Mouse (Mus musculus): Measurements from ENCODE around the gene C1qtnf6. TPM values are rescaled to one million over a fixed set of nuclear protein-coding genes. Genes with fewer than 3 reads are reported as not detected.

C1qtnf6 gene
- total and polyA plus RNA-seq, 2 experiments from 2014 or later = 23.0 to 27.4 TPM

DNA sequence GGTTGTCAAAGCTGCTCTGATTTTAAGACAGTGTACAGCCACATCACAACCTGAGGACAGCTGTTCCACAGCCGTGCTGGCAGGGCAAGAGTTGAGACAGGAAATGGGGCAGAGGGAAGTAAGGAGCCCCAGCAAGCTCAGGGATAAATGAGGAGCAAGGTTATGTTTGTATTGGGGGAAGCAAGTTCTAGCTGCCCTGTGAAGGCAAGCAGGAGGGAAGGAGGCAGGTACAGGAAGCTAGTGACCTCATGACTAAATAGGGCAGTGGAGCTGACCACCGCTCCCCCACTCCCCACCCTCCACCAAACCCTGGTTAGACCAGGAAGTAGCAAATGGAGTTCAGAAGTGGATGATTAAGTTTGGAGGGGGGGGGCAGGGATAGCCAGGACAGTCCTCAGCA lies 50.2 kb downstream of the C1qtnf6 start:
- DNase-seq (ENCODE audit: low spot score) (no peak), ATAC-seq (ENCODE audit: insufficient read depth, low read depth) (no peak)
- Histone ChIP-seq H3K4me1 (ENCODE audit: control insufficient read depth, insufficient read depth) (peaks cover 8% of the 10 kb centered on the region; the same call in 1 of the 2 replicates), H3K27ac (ENCODE audit: low read depth) (no peak overlapping the region), H3K9me3 (replicated peaks; ENCODE audit: control insufficient read depth, low read length) (no peaks in the 10 kb centered on the region), H3K36me3 (replicated peaks; ENCODE audit: control insufficient read depth, insufficient read depth, low read length) (no peaks in the 10 kb centered on the region), H3K4me2 (ENCODE audit: low read depth, low read length) (no peak overlapping the region), H3K9ac (replicated peaks; ENCODE audit: low read depth, low read length) (no peak overlapping the region), H3K4me3 (ENCODE audit: low read depth, low read length) (no peak overlapping the region), H3K27me3 (ENCODE audit: control insufficient read depth, insufficient read depth, low read length) (peaks cover 12% of the 10 kb centered on the region)
- WGBS = 60% methylated on average over 2 of the region's 2 CpGs
- TF ChIP-seq EP300 (IDR thresholded peaks at IDR 0.05; ENCODE audit: low read depth) = no peak
- TF ChIP-seq CTCF (IDR thresholded peaks at IDR 0.05; ENCODE audit: low read depth) = no peak

DNA sequence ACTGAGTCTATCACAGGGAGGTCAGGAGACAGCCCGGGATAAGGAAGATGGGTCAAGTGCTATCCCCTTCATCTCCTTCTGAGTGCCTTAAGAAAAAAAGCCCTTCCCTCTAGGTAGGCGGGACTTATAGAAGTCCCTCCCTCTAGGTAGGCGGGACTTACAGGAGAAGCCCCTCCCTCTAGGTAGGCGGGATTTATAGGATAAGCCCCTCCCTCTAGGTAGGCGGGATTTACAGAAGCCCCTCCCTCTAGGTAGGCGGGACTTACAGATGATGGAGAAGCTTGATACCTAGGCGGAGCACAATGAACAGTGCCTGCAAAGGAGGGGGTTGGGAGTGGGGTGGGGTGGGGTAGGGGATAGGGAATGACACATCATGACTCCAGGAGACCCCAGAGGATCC lies 51.1 kb downstream of the C1qtnf6 start:
- H3K9ac ChIP-seq (replicated peaks; ENCODE audit: low read depth, low read length) = no peak overlapping the region
- no peak for ATAC-seq (ENCODE audit: insufficient read depth, low read depth)
- WGBS = 64% methylated on average over 7 of the region's 7 CpGs

DNA sequence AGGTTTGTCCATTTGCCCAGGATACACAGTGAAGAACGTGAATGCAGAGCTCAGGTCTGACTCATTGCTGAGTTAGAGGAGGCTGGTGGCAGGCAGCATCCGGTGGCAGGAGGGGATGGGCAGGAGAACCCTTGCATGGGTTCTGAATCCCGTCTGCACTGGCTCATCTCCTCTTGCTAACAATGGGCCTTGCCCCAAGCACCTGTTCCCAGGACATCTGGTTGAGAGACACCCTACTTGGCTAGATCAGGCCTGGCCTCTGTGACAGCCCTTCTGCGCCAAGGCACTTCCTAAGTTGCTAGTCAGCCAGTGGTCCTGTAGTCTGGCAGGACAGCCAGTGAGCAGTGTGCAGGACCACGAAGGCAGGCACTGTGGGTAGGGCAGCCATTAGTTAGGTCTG lies 51.7 kb downstream of the C1qtnf6 start:
- H3K9ac ChIP-seq (replicated peaks; ENCODE audit: low read depth, low read length) = no peak overlapping the region
- no peak overlapping the region for H3K4me2 ChIP-seq (ENCODE audit: low read depth, low read length)
- 0 out of 2 replicates have a peak, but pooled peaks cover 4% of the 10 kb centered on the region for H3K27me3 ChIP-seq (ENCODE audit: control insufficient read depth, insufficient read depth, low read length)
- no peak for ATAC-seq (ENCODE audit: insufficient read depth, low read depth)
- no peak for DNase-seq (ENCODE audit: low spot score)
- H3K9me3 ChIP-seq (replicated peaks; ENCODE audit: control insufficient read depth, low read length) = no peaks in the 10 kb centered on the region
- peaks cover 8% of the 10 kb centered on the region; the same call in 1 of the 2 replicates for H3K4me1 ChIP-seq (ENCODE audit: control insufficient read depth, insufficient read depth)
- WGBS = 68% methylated on average over 5 of the region's 5 CpGs
- H3K36me3 ChIP-seq (replicated peaks; ENCODE audit: control insufficient read depth, insufficient read depth, low read length) = no peaks in the 10 kb centered on the region
- no peak overlapping the region for H3K27ac ChIP-seq (ENCODE audit: low read depth)
- no peak overlapping the region for H3K4me3 ChIP-seq (ENCODE audit: low read depth, low read length)
- TF ChIP-seq EP300 (IDR thresholded peaks at IDR 0.05; ENCODE audit: low read depth) (no peak), CTCF (IDR thresholded peaks at IDR 0.05; ENCODE audit: low read depth) (no peak)

More for the DNA sequence above, 51.1 kb downstream of the C1qtnf6 start:
- Histone ChIP-seq H3K36me3 (replicated peaks; ENCODE audit: control insufficient read depth, insufficient read depth, low read length) (no peaks in the 10 kb centered on the region), H3K4me3 (ENCODE audit: low read depth, low read length) (no peak overlapping the region), H3K27me3 (ENCODE audit: control insufficient read depth, insufficient read depth, low read length) (peaks cover 6% of the 10 kb centered on the region; the same call in 1 of the 2 replicates), H3K4me1 (ENCODE audit: control insufficient read depth, insufficient read depth) (peaks cover 8% of the 10 kb centered on the region; the same call in 1 of the 2 replicates), H3K27ac (ENCODE audit: low read depth) (no peak overlapping the region), H3K9me3 (replicated peaks; ENCODE audit: control insufficient read depth, low read length) (no peaks in the 10 kb centered on the region), H3K4me2 (ENCODE audit: low read depth, low read length) (no peak overlapping the region)
- TF ChIP-seq CTCF (IDR thresholded peaks at IDR 0.05; ENCODE audit: low read depth) (no peak), EP300 (IDR thresholded peaks at IDR 0.05; ENCODE audit: low read depth) (no peak)
- no peak for DNase-seq (ENCODE audit: low spot score)

DNA sequence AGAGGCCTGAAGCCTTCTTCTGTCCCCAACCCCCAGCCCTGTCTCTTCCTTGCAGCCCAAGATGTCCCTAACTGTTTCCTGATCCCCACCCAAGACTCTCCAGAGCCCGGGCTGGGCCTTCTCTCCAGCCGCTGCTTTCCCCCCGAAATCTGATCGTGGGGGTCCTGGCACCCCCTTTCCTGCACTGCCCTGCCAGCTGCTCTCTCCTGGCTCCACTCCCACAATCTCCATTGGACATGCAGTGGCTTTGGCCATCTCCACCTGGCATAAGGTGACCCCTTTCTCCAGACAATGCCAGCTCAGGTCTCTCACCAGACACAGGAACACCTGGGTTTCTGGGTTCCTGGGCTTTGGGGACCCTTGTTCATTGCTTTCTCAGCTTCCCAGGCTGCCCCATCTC lies 53.1 kb downstream of the C1qtnf6 start:
- Histone ChIP-seq H3K9ac (replicated peaks; ENCODE audit: low read depth, low read length) (no peak overlapping the region), H3K27me3 (ENCODE audit: control insufficient read depth, insufficient read depth, low read length) (0 out of 2 replicates have a peak, but pooled peaks cover 4% of the 10 kb centered on the region), H3K4me3 (ENCODE audit: low read depth, low read length) (no peak overlapping the region), H3K4me1 (ENCODE audit: control insufficient read depth, insufficient read depth) (peaks cover 8% of the 10 kb centered on the region; the same call in 1 of the 2 replicates), H3K27ac (ENCODE audit: low read depth) (no peak overlapping the region), H3K36me3 (replicated peaks; ENCODE audit: control insufficient read depth, insufficient read depth, low read length) (no peaks in the 10 kb centered on the region), H3K9me3 (replicated peaks; ENCODE audit: control insufficient read depth, low read length) (no peaks in the 10 kb centered on the region), H3K4me2 (ENCODE audit: low read depth, low read length) (no peak overlapping the region)
- 88% methylated on average over 4 of the region's 4 CpGs for WGBS
- DNase-seq (ENCODE audit: low spot score) (no peak), ATAC-seq (ENCODE audit: insufficient read depth, low read depth) (no peak)
- TF ChIP-seq CTCF (IDR thresholded peaks at IDR 0.05; ENCODE audit: low read depth) (no peak), EP300 (IDR thresholded peaks at IDR 0.05; ENCODE audit: low read depth) (no peak)

DNA sequence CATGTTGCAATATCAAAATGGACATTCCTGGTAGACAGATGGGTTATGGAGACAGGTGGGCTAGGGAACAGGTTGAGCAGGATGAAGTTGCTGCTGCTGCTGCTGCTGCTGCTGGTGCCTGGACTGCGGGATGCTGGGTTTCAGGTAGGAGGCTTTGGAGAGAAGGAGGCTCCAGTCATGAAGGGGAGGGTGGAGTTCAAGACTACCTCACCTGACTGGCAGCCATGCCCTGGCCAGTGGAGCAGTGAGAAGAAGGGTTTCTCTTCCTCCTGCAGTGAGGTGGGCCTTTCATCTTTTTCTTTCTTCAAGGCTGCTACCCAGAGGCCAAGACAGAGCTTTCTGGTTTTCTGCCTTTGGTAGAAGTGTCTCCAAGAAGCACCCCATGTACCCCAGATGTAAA lies 54.3 kb downstream of the C1qtnf6 start:
- WGBS = 63% methylated on average over 1 of the region's 1 CpGs
- no peak for ATAC-seq (ENCODE audit: insufficient read depth, low read depth)

DNA sequence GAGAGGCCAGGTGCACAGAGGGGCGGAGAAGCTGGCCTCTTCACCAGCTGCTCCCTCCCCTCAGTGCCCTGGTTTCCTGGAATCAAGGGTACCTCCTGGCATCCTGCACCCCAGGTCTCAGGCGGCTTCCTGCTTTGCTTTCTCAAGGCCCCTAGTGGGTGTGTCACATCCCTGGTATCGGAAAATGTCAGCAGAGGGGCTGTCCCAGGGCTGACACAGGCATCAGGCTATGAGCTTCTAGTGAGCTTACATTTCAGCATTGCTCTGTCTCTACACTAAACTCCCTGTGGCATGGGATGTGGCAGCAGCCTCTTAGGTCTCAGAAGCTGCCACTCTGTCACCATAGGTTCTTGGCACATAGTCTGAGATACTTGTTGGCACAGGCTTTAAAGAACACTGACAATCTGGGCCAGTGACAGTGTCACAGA lies 55.6 kb downstream of the C1qtnf6 start:
- DNase-seq (ENCODE audit: low spot score) (no peak), ATAC-seq (ENCODE audit: insufficient read depth, low read depth) (no peak)
- Histone ChIP-seq H3K36me3 (replicated peaks; ENCODE audit: control insufficient read depth, insufficient read depth, low read length) (no peaks in the 10 kb centered on the region), H3K4me1 (ENCODE audit: control insufficient read depth, insufficient read depth) (peaks cover 15% of the 10 kb centered on the region; the same call in 1 of the 2 replicates), H3K9me3 (replicated peaks; ENCODE audit: control insufficient read depth, low read length) (no peaks in the 10 kb centered on the region), H3K9ac (replicated peaks; ENCODE audit: low read depth, low read length) (no peak overlapping the region), H3K4me2 (ENCODE audit: low read depth, low read length) (no peak overlapping the region), H3K27ac (ENCODE audit: low read depth) (no peak overlapping the region), H3K4me3 (ENCODE audit: low read depth, low read length) (no peak overlapping the region), H3K27me3 (ENCODE audit: control insufficient read depth, insufficient read depth, low read length) (0 out of 2 replicates have a peak, but pooled peaks cover 4% of the 10 kb centered on the region)
- WGBS = 33% methylated on average over 3 of the region's 3 CpGs
- no peak for TF ChIP-seq EP300 (IDR thresholded peaks at IDR 0.05; ENCODE audit: low read depth)

More for the DNA sequence above, 54.3 kb downstream of the C1qtnf6 start:
- DNase-seq (ENCODE audit: low spot score) = no peak
- TF ChIP-seq CTCF (IDR thresholded peaks at IDR 0.05; ENCODE audit: low read depth) (no peak), EP300 (IDR thresholded peaks at IDR 0.05; ENCODE audit: low read depth) (no peak)
- H3K4me3 ChIP-seq (ENCODE audit: low read depth, low read length) = no peak overlapping the region
- no peaks in the 10 kb centered on the region for H3K9me3 ChIP-seq (replicated peaks; ENCODE audit: control insufficient read depth, low read length)
- H3K4me2 ChIP-seq (ENCODE audit: low read depth, low read length) = no peak overlapping the region
- peaks cover 12% of the 10 kb centered on the region for H3K4me1 ChIP-seq (ENCODE audit: control insufficient read depth, insufficient read depth)
- H3K27me3 ChIP-seq (ENCODE audit: control insufficient read depth, insufficient read depth, low read length) = 0 out of 2 replicates have a peak, but pooled peaks cover 4% of the 10 kb centered on the region
- H3K36me3 ChIP-seq (replicated peaks; ENCODE audit: control insufficient read depth, insufficient read depth, low read length) = no peaks in the 10 kb centered on the region
- H3K9ac ChIP-seq (replicated peaks; ENCODE audit: low read depth, low read length) = no peak overlapping the region
- H3K27ac ChIP-seq (ENCODE audit: low read depth) = no peak overlapping the region
